Mouse (Mus musculus) small intestine, adult 10 weeks (tissue): ENCODE measurements around the gene Ifnar1. TPM values are rescaled to one million over a fixed set of nuclear protein-coding genes. Genes with fewer than 3 reads are reported as not detected.

Experiments used
- polyA plus RNA-seq: library from polyadenylated mRNA; stranded (reverse); fragments of 350-450 nt; fragmentation: Illumina TruSeq; extraction: RNeasy Lipid Tissue Mini Kit (QIAGEN cat#74804); gene quantifications from one replicate; pipeline ENCODE4 v1.2.3, GENCODE M21; 2014; ENCODE audit warnings: low replicate concordance

Ifnar1 gene
- 71.9 TPM for polyA plus RNA-seq

DNA sequence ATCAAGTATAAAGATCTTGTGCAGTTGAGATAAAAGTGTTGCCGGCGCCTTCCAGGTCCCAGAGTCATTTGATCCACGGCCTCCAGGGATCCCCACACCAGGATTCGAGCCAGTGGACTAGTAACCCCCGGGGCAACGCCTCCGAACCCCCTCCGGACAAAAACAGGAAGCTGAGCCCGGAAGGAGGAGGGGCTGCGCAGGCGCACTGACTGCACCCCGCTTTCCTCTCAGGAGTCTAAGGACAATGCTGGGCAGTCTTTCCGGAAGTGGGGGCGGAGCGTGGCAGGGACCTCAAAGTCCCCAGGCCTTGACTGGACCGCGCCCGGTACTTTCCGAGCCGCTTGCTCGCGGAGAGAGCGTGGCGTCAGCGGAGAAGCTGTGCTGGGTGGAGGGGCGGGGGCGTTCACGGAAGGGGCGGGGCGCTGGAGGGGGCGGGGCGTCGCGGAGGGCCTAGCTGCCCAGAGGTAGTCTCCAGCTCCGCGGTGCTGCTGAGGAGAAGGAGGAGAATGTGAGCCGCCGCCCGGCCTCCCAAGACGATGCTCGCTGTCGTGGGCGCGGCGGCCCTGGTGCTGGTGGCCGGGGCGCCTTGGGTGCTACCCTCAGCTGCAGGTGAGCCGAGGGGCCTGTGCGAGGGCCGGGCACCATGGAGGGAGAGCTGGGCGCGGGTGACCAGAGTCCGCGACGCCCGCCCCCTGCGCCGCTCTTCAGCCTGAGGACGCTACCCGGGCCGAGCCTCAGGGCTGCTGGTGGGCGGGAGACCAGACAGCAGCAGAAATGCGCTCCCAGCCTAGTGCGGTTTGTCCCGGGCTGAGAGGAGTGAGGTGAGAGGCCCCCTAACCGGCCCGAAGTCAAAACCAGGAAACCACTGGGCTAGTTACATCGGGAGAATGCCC, at the start of gene Ifnar1:
TSS of gene Ifnar1 (plus strand) at position 431 of the 893 bp plus-strand sequence.

DNA sequence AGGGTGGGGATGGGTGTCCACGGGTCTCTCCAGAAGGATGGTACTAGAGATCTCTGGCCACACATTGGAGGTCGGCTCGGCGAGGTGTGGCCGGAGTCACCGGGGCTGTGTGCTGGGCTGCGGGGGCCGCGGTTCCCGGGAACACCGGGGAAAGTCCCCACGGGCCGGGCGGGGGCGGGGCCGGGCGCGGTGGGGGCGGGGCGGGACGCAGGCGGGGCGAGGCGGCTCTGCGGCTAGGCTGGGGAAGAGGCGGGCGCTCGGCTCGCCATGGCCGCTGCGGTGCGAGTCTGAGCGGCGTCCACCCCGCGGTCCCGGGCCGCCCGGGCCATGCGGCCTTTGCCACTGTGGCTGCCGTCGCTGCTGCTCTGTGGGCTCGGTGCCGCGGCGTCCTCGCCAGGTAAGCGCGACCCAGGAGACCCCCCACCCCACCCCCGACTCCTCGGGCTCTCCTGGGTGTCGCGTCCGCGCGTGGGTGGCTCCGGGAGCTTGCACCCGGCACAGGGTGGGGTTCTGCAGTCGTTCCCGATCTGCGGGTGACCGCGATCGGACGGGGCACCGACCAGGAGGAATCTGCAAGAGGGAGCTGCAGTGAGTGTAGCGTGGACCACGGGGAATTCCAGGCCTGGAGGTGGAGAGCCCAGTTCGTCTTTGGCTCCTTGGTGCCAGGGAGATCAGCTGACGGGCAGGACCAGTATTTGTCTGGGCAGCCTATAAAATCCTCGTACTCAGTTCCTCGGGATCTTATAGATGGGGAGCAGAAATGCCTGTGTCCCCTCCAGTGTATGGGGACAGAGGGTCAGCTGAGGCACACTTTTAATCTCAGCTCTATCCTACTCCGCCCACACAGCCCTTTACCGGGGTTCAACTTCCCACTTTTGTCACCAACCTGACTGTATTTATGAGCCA, 62.1 kb downstream of the Ifnar1 start, which contains the start of gene Ifngr2:
TSS of gene Ifngr2 (plus strand) at position 237 of the 906 bp plus-strand sequence.

Other genes starting within 250 kb of the Ifnar1 start
- not detected for gene Olig1, start 215.5 kb upstream of the Ifnar1 start, polyA plus RNA-seq
- gene Ifnar2, start 112.5 kb upstream of the Ifnar1 start, polyA plus RNA-seq: 83.9 TPM
- gene Gm21970, start 93.5 kb upstream of the Ifnar1 start, polyA plus RNA-seq: not detected
- gene Il10rb, start 79.1 kb upstream of the Ifnar1 start, polyA plus RNA-seq: 95.2 TPM
- 69.8 TPM for gene Ifngr2, start 61.8 kb downstream of the Ifnar1 start, polyA plus RNA-seq
- gene Tmem50b, start 112.6 kb downstream of the Ifnar1 start, polyA plus RNA-seq: 83.0 TPM
- 10.2 TPM for gene Dnajc28, start 133.8 kb downstream of the Ifnar1 start, polyA plus RNA-seq
- 6.5 TPM for gene Gart, start 161.7 kb downstream of the Ifnar1 start, polyA plus RNA-seq
- 537 TPM for gene Son, start 162.3 kb downstream of the Ifnar1 start, polyA plus RNA-seq
- 18.8 TPM for gene Donson, start 203.5 kb downstream of the Ifnar1 start, polyA plus RNA-seq
- gene Cryzl1, start 243.7 kb downstream of the Ifnar1 start, polyA plus RNA-seq: 102 TPM
- 8.2 TPM for gene Itsn1, start 244.0 kb downstream of the Ifnar1 start, polyA plus RNA-seq